10 mouse cellular contexts compared by ENCODE assay signal in the genomic region with DNA sequence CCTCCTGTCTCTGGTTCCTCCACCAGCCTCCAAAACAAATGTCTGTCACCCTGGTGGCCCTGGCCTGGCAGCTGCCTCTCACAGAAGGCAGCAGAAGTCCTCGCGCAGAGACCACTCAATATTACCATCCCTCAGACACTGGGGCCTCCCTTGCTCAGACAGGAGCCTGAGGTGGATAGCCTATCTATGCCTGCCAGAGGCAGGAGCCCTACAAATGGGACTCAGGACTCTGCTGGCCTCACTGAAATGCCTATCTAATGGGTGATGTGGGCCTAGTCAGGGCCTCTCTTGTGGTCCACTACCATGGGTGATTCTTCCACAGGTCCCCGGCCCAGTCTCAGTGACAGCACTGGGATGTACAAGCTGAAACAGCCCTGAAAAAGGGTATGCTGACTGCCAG. TPM values are rescaled to one million over a fixed set of nuclear protein-coding genes. Genes with fewer than 3 reads are reported as not detected.
A peak's percentile ranks its signal among the peaks of the same experiment; 100 is the strongest.
DNase-seq lines count a peak whose midpoint lies in the region; ATAC-seq lines count a peak whose summit lies in the region.
"Had no signal": no experiment of that assay in that cellular context is flagged by ENCODE, and none has a peak within 500 bp of the region (broad histone marks: within the 10 kb centered on the region; RNA-seq: fewer than 3 reads in every experiment).

No protein-coding gene starts in this region.

- no peak for ATAC-seq in heart, embryonic 14.5 days (ENCODE audit: insufficient number of reproducible peaks, insufficient read depth, low FRiP score, low read depth)
- ATAC-seq in embryonic facial prominence, embryonic 12.5 days (ENCODE audit: insufficient number of reproducible peaks, insufficient read depth, low FRiP score, low TSS enrichment) = no peak
- no peak for ATAC-seq in intestine, embryonic 14.5 days (replicated peaks; ENCODE audit: low FRiP score, low TSS enrichment, low read depth)
- ATAC-seq in midbrain, embryonic 13.5 days = no peak

- H3K36me3 ChIP-seq in heart, embryonic 14.5 days (ENCODE audit: control insufficient read depth, insufficient read depth, low read length) = peaks cover 22% of the 10 kb centered on the region
- H3K36me3 ChIP-seq in embryonic facial prominence, embryonic 12.5 days = peaks cover 14% of the 10 kb centered on the region
- peaks cover 12% of the 10 kb centered on the region; the same call in 1 of the 2 replicates for H3K36me3 ChIP-seq in intestine, embryonic 14.5 days (ENCODE audit: control insufficient read depth, insufficient read depth, low read length)
- no peaks in the 10 kb centered on the region for H3K36me3 ChIP-seq in midbrain, embryonic 13.5 days

- 67% methylated on average over 3 of the region's 3 CpGs for WGBS in heart, embryonic 14.5 days
- 74% methylated on average over 3 of the region's 3 CpGs for WGBS in embryonic facial prominence, embryonic 12.5 days
- WGBS in intestine, embryonic 14.5 days = 80% methylated on average over 3 of the region's 3 CpGs
- WGBS in midbrain, embryonic 13.5 days = 81% methylated on average over 3 of the region's 3 CpGs

- H3K4me3 ChIP-seq in heart, embryonic 14.5 days (ENCODE audit: control insufficient read depth in 1 of 2, insufficient read depth in 1 of 2, low read depth in 1 of 2, low read length in 2 of 2) = peak overlapping the region; percentile 72 to 88
- H3K4me3 ChIP-seq in embryonic facial prominence, embryonic 12.5 days = peak overlapping the region; percentile 64
- peak overlapping the region; percentile 69 for H3K4me3 ChIP-seq in intestine, embryonic 14.5 days (ENCODE audit: low read depth, low read length)
- H3K4me3 ChIP-seq in midbrain, embryonic 13.5 days (replicated peaks) = peak overlapping the region; percentile 81

- H3K9ac ChIP-seq in heart, embryonic 14.5 days (ENCODE audit: low read length) = peak overlapping the region; percentile 98
- peak overlapping the region; percentile 79 for H3K9ac ChIP-seq in embryonic facial prominence, embryonic 12.5 days
- peak overlapping the region; percentile 87 for H3K9ac ChIP-seq in intestine, embryonic 14.5 days (ENCODE audit: low read length)
- H3K9ac ChIP-seq in midbrain, embryonic 13.5 days (replicated peaks) = peak overlapping the region; percentile 89

- H3K9me3 ChIP-seq in heart, embryonic 14.5 days (ENCODE audit: control insufficient read depth, low read length) = no peaks in the 10 kb centered on the region
- no peaks in the 10 kb centered on the region for H3K9me3 ChIP-seq in embryonic facial prominence, embryonic 12.5 days
- H3K9me3 ChIP-seq in intestine, embryonic 14.5 days (ENCODE audit: control insufficient read depth, low read length) = no peaks in the 10 kb centered on the region
- H3K9me3 ChIP-seq in midbrain, embryonic 13.5 days = no peaks in the 10 kb centered on the region

- peak overlapping the region; percentile 96 for H3K4me2 ChIP-seq in heart, embryonic 14.5 days (ENCODE audit: low read length)
- H3K4me2 ChIP-seq in embryonic facial prominence, embryonic 12.5 days (replicated peaks) = peak overlapping the region; percentile 78
- peak overlapping the region; percentile 55 for H3K4me2 ChIP-seq in intestine, embryonic 14.5 days (ENCODE audit: low read length)
- peak overlapping the region; percentile 87 for H3K4me2 ChIP-seq in midbrain, embryonic 13.5 days (replicated peaks)

- H3K4me1 ChIP-seq in heart, embryonic 14.5 days (ENCODE audit: control insufficient read depth in 2 of 2, insufficient read depth in 2 of 2, low read length in 2 of 2) = peaks cover 23 to 36% of the 10 kb centered on the region in 2 experiments
- peaks cover 30% of the 10 kb centered on the region for H3K4me1 ChIP-seq in embryonic facial prominence, embryonic 12.5 days
- peaks cover 30% of the 10 kb centered on the region for H3K4me1 ChIP-seq in intestine, embryonic 14.5 days (replicated peaks; ENCODE audit: control insufficient read depth, insufficient read depth, low read length)
- peaks cover 36% of the 10 kb centered on the region for H3K4me1 ChIP-seq in midbrain, embryonic 13.5 days (replicated peaks)

- peak overlapping the region in 1 of 2 experiments; percentile 100; a peak in 1 of 4 replicates for H3K27ac ChIP-seq in heart, embryonic 14.5 days (replicated peaks in 1 of 2; ENCODE audit: control insufficient read depth in 1 of 2, insufficient read depth in 1 of 2, low read depth in 2 of 2, low read length in 2 of 2)
- peak overlapping the region; percentile 94; the same call in 1 of the 2 replicates for H3K27ac ChIP-seq in embryonic facial prominence, embryonic 12.5 days
- no peak overlapping the region for H3K27ac ChIP-seq in intestine, embryonic 14.5 days (ENCODE audit: low read depth)
- H3K27ac ChIP-seq in midbrain, embryonic 13.5 days = 0 out of 2 replicates have a peak overlapping the region, but pooled peaks have one; percentile 35

- no peaks in the 10 kb centered on the region for H3K27me3 ChIP-seq in heart, embryonic 14.5 days (ENCODE audit: control insufficient read depth, insufficient read depth, low read length)
- no peaks in the 10 kb centered on the region for H3K27me3 ChIP-seq in embryonic facial prominence, embryonic 12.5 days
- no peaks in the 10 kb centered on the region for H3K27me3 ChIP-seq in intestine, embryonic 14.5 days (replicated peaks; ENCODE audit: control insufficient read depth, insufficient read depth, low read length)
- 0 out of 2 replicates have a peak, but pooled peaks cover 2% of the 10 kb centered on the region for H3K27me3 ChIP-seq in midbrain, embryonic 13.5 days

- DNase-seq in heart, adult 8-10 months (ENCODE audit: low spot score) = no peak
- no peak for DNase-seq in intestine, embryonic 14.5 days (ENCODE audit: low spot score)
- no peak for DNase-seq in B cell, adult 2 months
- no peak for DNase-seq in left cerebral cortex, postnatal 36 days (ENCODE audit: low spot score in 2 of 2)
- DNase-seq in urinary bladder, adult 18-20 months (ENCODE audit: low spot score in 2 of 2) = no peak
- DNase-seq: cerebellum, adult 11-12 months; right cerebral cortex, adult 18-20 months had no signal

- intact Hi-C loops in left cerebral cortex, postnatal 36 days (cut with DNase I) = no loop called here

RNA-seq across cellular contexts. Expression of a gene that starts 1.7 kb away (rescaled TPM):
- 168 and 170 TPM in 2 replicates for polyA plus RNA-seq in heart, embryonic 14.5 days (2014; fragmentation: Nextera tagmentation; extraction: Ambion mirVana)
- total RNA-seq in heart, adult 8-10 months (2022) = 100 to 1,000 TPM; 124 to 159 (median 130) TPM
- 137 TPM in 2 replicates for polyA plus RNA-seq in embryonic facial prominence, embryonic 12.5 days (2016; fragmentation: Nextera tagmentation; extraction: Ambion mirVana)
- 244 and 252 TPM in 2 replicates for polyA plus RNA-seq in intestine, embryonic 14.5 days (2014; fragmentation: Nextera tagmentation; extraction: Ambion mirVana)
- 96.9 and 106 TPM in 2 replicates for polyA plus RNA-seq in midbrain, embryonic 13.5 days (2015; fragmentation: Nextera tagmentation; extraction: Ambion mirVana)
- total RNA-seq in left cerebral cortex, postnatal 36 days (2021) = 100 to 1,000 TPM; 149 to 153 TPM

RNA-seq across cellular contexts. Expression of a gene that starts 29.8 kb away (rescaled TPM):
- polyA plus RNA-seq in heart, embryonic 14.5 days (2014; fragmentation: Nextera tagmentation; extraction: Ambion mirVana) = 18.6 and 21.1 TPM in 2 replicates
- total RNA-seq in heart, adult 8-10 months (2022) = 10 to 100 TPM; 10.7 to 13.5 (median 12.2) TPM
- polyA plus RNA-seq in embryonic facial prominence, embryonic 12.5 days (2016; fragmentation: Nextera tagmentation; extraction: Ambion mirVana) = 32.9 and 35.1 TPM in 2 replicates
- polyA plus RNA-seq in intestine, embryonic 14.5 days (2014; fragmentation: Nextera tagmentation; extraction: Ambion mirVana) = 23.5 and 24.7 TPM in 2 replicates
- 32.4 and 36.8 TPM in 2 replicates for polyA plus RNA-seq in midbrain, embryonic 13.5 days (2015; fragmentation: Nextera tagmentation; extraction: Ambion mirVana)
- 10 to 100 TPM; 32.7 to 38.1 TPM for total RNA-seq in left cerebral cortex, postnatal 36 days (2021)

RNA-seq across cellular contexts. Expression of a gene that starts 33.6 kb away (rescaled TPM):
- not detected in 2 replicates for polyA plus RNA-seq in heart, embryonic 14.5 days (2014; fragmentation: Nextera tagmentation; extraction: Ambion mirVana)
- under 1 TPM in 2 of 4 experiments, not detected in 2; 0.38 to 0.65 TPM for total RNA-seq in heart, adult 8-10 months (2022)
- 0.19 and 0.41 TPM in 2 replicates for polyA plus RNA-seq in embryonic facial prominence, embryonic 12.5 days (2016; fragmentation: Nextera tagmentation; extraction: Ambion mirVana)
- polyA plus RNA-seq in intestine, embryonic 14.5 days (2014; fragmentation: Nextera tagmentation; extraction: Ambion mirVana) = 0.34 TPM in 1 of 2 replicates, not detected in the other
- polyA plus RNA-seq in midbrain, embryonic 13.5 days (2015; fragmentation: Nextera tagmentation; extraction: Ambion mirVana) = not detected in 2 replicates
- not detected for total RNA-seq in left cerebral cortex, postnatal 36 days (2021)

RNA-seq across cellular contexts. Expression of a gene that starts 35.2 kb away (rescaled TPM):
- polyA plus RNA-seq in heart, embryonic 14.5 days (2014; fragmentation: Nextera tagmentation; extraction: Ambion mirVana) = 0.16 TPM in 1 of 2 replicates, not detected in the other
- total RNA-seq in heart, adult 8-10 months (2022) = not detected
- polyA plus RNA-seq in embryonic facial prominence, embryonic 12.5 days (2016; fragmentation: Nextera tagmentation; extraction: Ambion mirVana) = 0.17 and 0.42 TPM in 2 replicates
- polyA plus RNA-seq in intestine, embryonic 14.5 days (2014; fragmentation: Nextera tagmentation; extraction: Ambion mirVana) = 0.15 and 0.31 TPM in 2 replicates
- polyA plus RNA-seq in midbrain, embryonic 13.5 days (2015; fragmentation: Nextera tagmentation; extraction: Ambion mirVana) = 0.10 and 0.24 TPM in 2 replicates
- under 1 TPM in 1 of 2 experiments, not detected in 1; 0.25 TPM for total RNA-seq in left cerebral cortex, postnatal 36 days (2021)

RNA-seq across cellular contexts. Expression of a gene that starts 37.8 kb away (rescaled TPM):
- polyA plus RNA-seq in heart, embryonic 14.5 days (2014; fragmentation: Nextera tagmentation; extraction: Ambion mirVana) = 0.07 and 0.51 TPM in 2 replicates
- 1 to 10 TPM in 1 of 4 experiments, under 1 TPM in 3; 0.44 to 1.8 (median 0.61) TPM for total RNA-seq in heart, adult 8-10 months (2022)
- polyA plus RNA-seq in embryonic facial prominence, embryonic 12.5 days (2016; fragmentation: Nextera tagmentation; extraction: Ambion mirVana) = 0.72 and 0.87 TPM in 2 replicates
- 0.42 and 1.2 TPM in 2 replicates for polyA plus RNA-seq in intestine, embryonic 14.5 days (2014; fragmentation: Nextera tagmentation; extraction: Ambion mirVana)
- polyA plus RNA-seq in midbrain, embryonic 13.5 days (2015; fragmentation: Nextera tagmentation; extraction: Ambion mirVana) = 2.7 and 3.3 TPM in 2 replicates
- total RNA-seq in left cerebral cortex, postnatal 36 days (2021) = 10 to 100 TPM; 40.4 to 44.2 TPM
